Mouse (Mus musculus): ENCODE data around the gene Lhx2. TPM values are rescaled to one million over a fixed set of nuclear protein-coding genes. Genes with fewer than 3 reads are reported as not detected.

Gene Lhx2
- polyA plus RNA-seq, 1 experiment from 2014 or later: 8.5 TPM

DNA sequence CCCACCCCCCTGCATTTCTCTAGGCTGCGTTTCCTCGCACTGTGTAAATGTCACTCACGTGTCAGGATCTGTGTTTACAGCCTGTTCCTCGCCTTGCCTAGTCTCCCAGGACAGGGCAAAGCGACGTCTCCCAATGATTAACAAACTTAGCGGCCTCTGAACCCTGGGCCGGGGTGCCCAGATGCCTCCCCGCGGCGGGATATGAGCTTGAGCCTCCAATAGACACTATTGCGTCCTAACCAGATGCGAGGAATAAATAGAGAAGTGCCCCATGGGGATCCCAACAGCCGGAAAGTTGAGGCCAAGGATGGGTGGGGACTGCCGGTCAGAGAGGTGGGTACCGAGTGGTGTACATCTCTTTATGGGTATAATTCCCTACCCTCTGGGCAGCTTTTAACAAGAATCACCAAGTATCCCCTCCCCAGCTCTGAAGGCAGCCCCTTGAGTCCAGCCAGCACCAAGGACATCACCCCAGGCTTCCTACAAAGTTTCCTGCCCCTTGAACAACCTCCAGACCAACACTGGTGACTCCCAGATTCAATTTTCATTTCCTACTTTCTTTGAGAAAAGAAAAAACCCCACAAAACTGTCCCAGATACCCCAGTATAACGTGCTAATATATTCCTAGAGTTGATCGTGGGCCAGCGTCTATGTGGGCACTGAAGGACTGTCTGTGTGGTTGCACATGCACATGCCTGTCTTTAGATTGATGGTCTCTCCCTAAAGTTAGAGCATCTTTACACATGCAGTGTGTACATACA is 9.8 kb downstream of the Lhx2 start:
- WGBS: 18% methylated on average over 19 of the region's 19 CpGs
- Histone ChIP-seq H3K9ac (no peak overlapping the region), H3K27ac (no peak overlapping the region), H3K36me3 (no peaks in the 10 kb centered on the region), H3K27me3 (peaks cover 99% of the 10 kb centered on the region), H3K4me3 (peak overlapping the region; percentile 42), H3K4me1 (peaks cover 44% of the 10 kb centered on the region), H3K9me3 (no peaks in the 10 kb centered on the region), H3K4me2 (0 out of 2 replicates have a peak overlapping the region, but pooled peaks have one; percentile 82)
- no peak for ATAC-seq (ENCODE audit: insufficient number of reproducible peaks, low FRiP score, low TSS enrichment, low read depth)

DNA sequence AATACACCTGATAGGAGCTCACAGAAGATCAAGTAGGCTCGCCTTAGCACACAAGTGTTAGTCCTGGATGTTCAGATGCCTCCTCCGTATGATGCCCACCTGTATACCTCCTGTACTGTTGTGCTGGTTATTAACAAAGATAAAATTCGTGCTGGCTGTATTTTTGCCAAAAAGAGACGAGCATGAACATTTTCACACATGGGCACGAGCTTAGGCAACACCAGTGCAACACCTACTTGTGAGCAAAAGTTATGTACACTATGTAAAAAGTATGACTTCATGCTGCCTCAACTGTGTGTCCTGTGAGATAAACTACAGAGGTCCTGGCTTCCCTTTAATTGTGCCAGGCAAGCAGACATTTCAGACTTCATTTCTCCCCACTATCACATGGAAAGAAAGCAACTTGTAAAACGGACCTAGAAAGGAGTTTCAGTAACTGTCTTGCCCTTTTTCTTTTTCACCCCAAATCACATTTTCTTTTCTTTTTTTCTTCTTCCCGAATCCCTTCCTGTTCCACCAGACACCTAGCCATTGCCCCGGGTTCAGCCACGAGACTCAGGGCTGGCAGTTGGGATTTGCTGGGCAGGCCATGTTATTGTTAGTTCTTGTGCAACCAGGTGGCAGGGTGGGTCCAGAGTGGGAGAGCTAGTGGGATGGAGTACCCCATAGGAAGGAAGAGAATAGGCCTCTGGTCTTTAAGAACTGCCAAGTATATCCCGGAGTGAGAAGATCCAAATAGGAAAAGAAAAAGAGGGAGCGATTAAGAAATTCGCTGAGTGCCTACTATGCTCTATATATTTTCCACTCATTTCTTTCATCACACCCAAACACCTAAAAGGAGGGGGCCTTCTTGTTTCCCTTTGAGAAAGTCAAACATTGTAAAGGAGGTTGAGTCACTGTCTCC is 10.6 kb downstream of the Lhx2 start:
- H3K9me3 ChIP-seq: no peaks in the 10 kb centered on the region
- no peak overlapping the region for H3K27ac ChIP-seq
- peaks cover 99% of the 10 kb centered on the region for H3K27me3 ChIP-seq
- H3K9ac ChIP-seq: no peak overlapping the region
- peaks cover 50% of the 10 kb centered on the region for H3K4me1 ChIP-seq
- H3K4me2 ChIP-seq: peak overlapping the region; percentile 87
- H3K36me3 ChIP-seq: no peaks in the 10 kb centered on the region
- H3K4me3 ChIP-seq: peak overlapping the region; percentile 58
- 26% methylated on average over 12 of the region's 12 CpGs for WGBS
- ATAC-seq (ENCODE audit: insufficient number of reproducible peaks, low FRiP score, low TSS enrichment, low read depth): no peak

DNA sequence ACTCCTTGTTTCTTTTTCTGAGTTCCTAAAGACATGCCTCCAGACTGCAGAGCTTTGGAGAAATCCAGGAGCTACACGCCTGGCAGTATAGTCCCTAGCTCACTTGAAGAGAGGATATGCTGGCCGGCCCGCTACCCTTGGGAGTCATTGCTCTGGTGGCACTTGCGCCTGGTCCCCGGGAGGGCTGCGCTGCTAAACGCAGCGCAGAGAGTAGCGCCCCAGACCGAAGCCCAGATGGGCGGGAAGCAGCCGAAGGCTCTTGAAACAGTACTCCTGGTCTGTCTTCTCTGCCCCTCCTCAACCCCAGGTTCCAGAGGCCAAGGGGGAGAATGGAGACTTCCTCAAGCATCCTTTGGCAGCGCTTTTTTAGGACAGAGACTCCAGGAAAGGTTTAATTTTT is 11.3 kb downstream of the Lhx2 start:
- Histone ChIP-seq H3K4me1 (peaks cover 56% of the 10 kb centered on the region), H3K9ac (no peak overlapping the region), H3K27ac (peak overlapping the region; percentile 67), H3K9me3 (no peaks in the 10 kb centered on the region), H3K36me3 (no peaks in the 10 kb centered on the region), H3K4me2 (peak overlapping the region; percentile 87), H3K27me3 (peaks cover 99% of the 10 kb centered on the region), H3K4me3 (peak overlapping the region; percentile 58)
- no peak for ATAC-seq (ENCODE audit: insufficient number of reproducible peaks, low FRiP score, low TSS enrichment, low read depth)
- WGBS: under 1% methylated on average over 13 of the region's 13 CpGs

DNA sequence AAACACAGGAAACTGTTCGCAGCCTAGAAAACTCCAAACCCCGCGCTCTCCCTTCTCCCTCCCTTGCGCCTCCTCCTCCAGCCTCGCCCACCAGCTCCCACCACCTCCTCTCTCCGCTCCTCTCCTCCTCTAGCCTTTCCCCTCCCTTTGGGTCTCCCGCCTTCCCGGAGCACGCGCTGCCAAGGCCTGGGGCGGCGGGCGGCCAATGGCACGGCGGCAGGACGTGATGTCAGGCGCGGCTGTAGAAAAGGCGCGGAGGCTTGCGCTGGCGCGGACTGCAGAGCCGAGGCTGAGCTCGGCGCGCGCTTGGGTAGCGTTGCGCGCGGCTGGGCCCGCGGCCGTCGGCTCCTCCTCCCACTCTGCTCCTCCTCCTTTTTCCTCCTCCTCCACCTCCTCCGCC is 11.7 kb downstream of the Lhx2 start:
- Histone ChIP-seq H3K4me1 (peaks cover 56% of the 10 kb centered on the region), H3K27ac (peak overlapping the region; percentile 86)

DNA sequence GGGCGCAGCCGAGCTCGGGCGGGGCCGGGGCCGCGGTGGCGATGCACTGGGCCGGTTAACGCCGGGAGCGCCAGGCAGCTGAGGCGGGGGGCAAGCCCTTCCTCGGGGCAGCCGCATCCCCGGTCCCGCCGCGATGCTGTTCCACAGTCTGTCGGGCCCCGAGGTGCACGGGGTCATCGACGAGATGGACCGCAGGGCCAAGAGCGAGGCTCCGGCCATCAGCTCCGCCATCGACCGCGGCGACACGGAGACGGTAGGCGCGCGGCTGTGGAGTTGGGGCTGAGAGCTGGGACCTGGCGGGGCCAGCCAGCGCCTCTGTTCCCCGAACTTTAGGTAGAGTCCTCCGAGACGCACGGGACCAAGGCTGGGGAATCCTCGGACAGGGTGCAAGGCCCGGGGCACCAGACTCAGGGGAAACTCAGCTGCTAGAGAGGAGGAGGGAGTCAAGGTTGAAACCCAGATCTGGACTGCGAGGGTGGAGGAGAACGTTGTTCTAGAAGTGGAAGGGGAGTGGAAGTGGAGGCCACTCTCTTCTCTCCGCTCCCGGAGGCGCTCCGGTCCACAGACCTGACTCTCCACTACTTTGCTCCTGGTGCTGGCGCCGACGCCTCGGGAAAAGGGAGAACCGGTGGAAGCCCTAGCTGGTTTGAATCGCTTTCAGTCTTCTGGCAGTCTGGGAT is 12.7 kb downstream of the Lhx2 start:
- Histone ChIP-seq H3K4me1 (peaks cover 65% of the 10 kb centered on the region), H3K4me2 (peak overlapping the region; percentile 87), H3K9ac (peak overlapping the region; percentile 33), H3K27ac (peak overlapping the region; percentile 86), H3K36me3 (no peaks in the 10 kb centered on the region), H3K4me3 (peak overlapping the region; percentile 58), H3K27me3 (peaks cover 96% of the 10 kb centered on the region), H3K9me3 (no peaks in the 10 kb centered on the region)
- WGBS: under 1% methylated on average over 55 of the region's 57 CpGs
- no peak for ATAC-seq (ENCODE audit: insufficient number of reproducible peaks, low FRiP score, low TSS enrichment, low read depth)

More for the DNA sequence above, 11.7 kb downstream of the Lhx2 start:
- Histone ChIP-seq H3K4me2 (peak overlapping the region; percentile 87), H3K27me3 (peaks cover 97% of the 10 kb centered on the region), H3K4me3 (peak overlapping the region; percentile 58), H3K9me3 (no peaks in the 10 kb centered on the region), H3K9ac (peak overlapping the region; percentile 33; the same call in 1 of the 2 replicates), H3K36me3 (no peaks in the 10 kb centered on the region)
- under 1% methylated on average over 33 of the region's 37 CpGs for WGBS
- ATAC-seq (ENCODE audit: insufficient number of reproducible peaks, low FRiP score, low TSS enrichment, low read depth): peak; percentile 91

DNA sequence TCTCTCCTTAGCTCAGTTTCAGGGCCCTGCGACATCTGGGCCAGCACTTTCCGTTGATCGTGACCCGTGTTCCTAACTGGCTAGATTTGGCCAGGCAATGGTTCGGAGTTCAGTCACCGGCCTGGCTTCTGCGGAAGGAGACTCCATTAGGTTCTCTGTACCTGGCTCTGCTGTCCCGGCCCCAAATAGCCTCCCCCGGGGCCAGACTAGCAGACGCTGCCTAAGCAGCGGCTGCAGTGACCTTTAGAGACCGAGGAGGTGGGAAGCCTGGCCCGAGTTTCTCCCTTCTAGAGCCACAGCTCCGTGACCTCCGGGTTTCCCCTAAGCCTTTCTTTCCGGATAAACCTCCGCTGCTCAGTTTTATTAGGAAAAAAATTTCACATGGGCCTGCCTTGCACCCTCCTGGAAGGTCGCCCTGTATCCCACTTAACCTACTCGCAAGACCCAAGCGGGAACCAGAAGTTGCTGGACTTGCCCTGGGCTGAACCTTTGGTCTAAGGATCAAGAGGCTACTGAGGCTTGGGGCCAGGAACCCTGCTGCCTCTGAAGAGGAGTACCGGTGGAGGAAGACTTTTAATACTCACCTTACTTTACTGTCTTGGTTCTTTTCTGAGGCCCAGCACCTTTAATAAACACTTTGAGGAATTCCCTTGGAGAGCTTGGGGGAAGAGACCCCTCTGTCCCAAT is 13.4 kb downstream of the Lhx2 start:
- Histone ChIP-seq H3K4me2 (peak overlapping the region; percentile 87), H3K9ac (peak overlapping the region; percentile 33; the same call in 1 of the 2 replicates), H3K4me3 (peak overlapping the region; percentile 58), H3K4me1 (peaks cover 66% of the 10 kb centered on the region), H3K36me3 (no peaks in the 10 kb centered on the region), H3K27me3 (peaks cover 94% of the 10 kb centered on the region), H3K27ac (no peak overlapping the region), H3K9me3 (no peaks in the 10 kb centered on the region)
- 13% methylated on average over 21 of the region's 21 CpGs for WGBS
- no peak for ATAC-seq (ENCODE audit: insufficient number of reproducible peaks, low FRiP score, low TSS enrichment, low read depth)

DNA sequence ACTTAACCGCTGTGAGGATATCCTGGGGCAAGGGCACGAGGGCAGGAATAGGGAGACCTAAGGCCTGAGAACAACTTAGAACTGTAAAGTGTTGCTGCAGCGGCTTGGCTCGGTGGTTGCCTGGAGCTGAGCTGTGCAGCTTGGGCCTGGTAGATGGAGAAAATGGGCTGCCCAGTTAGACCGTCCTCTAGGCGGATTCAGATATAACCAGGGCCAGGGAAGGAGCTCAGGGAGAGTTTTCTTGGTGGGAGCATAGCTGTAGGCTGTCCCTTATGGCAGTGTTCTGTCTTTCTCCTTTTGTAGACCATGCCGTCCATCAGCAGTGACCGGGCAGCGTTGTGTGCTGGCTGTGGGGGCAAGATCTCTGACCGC is 13.9 kb downstream of the Lhx2 start:
- H3K36me3 ChIP-seq: no peaks in the 10 kb centered on the region
- peak overlapping the region; percentile 58 for H3K4me3 ChIP-seq
- peaks cover 66% of the 10 kb centered on the region for H3K4me1 ChIP-seq
- H3K27me3 ChIP-seq: peaks cover 94% of the 10 kb centered on the region
- WGBS: 24% methylated on average over 10 of the region's 10 CpGs
- peak overlapping the region; percentile 87 for H3K4me2 ChIP-seq
- no peaks in the 10 kb centered on the region for H3K9me3 ChIP-seq
- no peak overlapping the region for H3K27ac ChIP-seq
- no peak for ATAC-seq (ENCODE audit: insufficient number of reproducible peaks, low FRiP score, low TSS enrichment, low read depth)
- H3K9ac ChIP-seq: no peak overlapping the region

DNA sequence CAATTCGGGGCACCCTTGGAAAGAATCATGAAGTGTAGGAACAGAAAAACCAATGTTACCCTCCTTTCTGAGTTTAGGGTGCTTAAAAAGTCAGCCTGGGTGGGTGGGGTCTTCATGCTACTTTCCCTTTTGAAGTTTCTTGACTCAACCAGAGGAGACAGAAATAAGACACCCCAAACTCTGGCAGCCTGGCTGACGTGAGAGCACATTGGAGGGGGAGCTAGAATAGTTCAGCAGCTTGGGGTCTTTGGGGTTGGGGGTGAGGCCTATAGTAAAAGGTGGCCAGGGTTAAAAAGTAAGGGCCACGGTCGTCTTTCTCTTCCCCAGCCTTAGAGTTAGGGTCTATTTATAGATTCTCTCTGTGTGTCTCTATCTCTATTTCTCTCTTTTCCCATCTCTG is 14.6 kb downstream of the Lhx2 start:
- Histone ChIP-seq H3K9ac (no peak overlapping the region), H3K4me2 (peak overlapping the region; percentile 87), H3K36me3 (no peaks in the 10 kb centered on the region), H3K4me3 (peak overlapping the region; percentile 58), H3K27me3 (peaks cover 93% of the 10 kb centered on the region), H3K9me3 (no peaks in the 10 kb centered on the region), H3K27ac (no peak overlapping the region), H3K4me1 (peaks cover 59% of the 10 kb centered on the region)
- ATAC-seq (ENCODE audit: insufficient number of reproducible peaks, low FRiP score, low TSS enrichment, low read depth): no peak
- WGBS: 47% methylated on average over 4 of the region's 4 CpGs

DNA sequence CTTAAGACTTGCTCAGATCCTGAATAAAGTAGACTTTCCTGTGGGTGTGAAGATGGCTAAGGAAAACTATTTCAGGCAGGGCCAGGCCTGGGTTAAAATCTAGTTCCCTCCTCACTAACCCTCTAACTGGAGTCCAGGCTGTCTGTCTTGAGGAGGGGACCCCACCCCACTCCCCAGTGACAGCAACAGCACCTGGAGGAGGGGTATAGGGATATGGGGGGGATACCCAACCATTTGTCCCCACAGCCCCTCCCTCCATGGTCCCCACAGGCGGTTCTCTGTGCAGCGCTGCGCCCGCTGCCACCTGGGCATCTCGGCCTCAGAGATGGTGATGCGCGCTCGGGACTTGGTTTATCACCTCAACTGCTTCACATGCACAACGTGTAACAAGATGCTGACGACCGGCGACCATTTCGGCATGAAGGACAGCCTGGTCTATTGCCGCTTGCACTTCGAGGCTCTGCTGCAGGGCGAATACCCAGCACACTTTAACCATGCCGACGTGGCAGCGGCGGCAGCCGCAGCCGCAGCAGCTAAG is 15.2 kb downstream of the Lhx2 start:
- peaks cover 63% of the 10 kb centered on the region for H3K4me1 ChIP-seq
- H3K36me3 ChIP-seq: no peaks in the 10 kb centered on the region
- no peaks in the 10 kb centered on the region for H3K9me3 ChIP-seq
- WGBS: 15% methylated on average over 22 of the region's 22 CpGs
- no peak overlapping the region for H3K9ac ChIP-seq
- H3K27ac ChIP-seq: no peak overlapping the region
- peak overlapping the region; percentile 58 for H3K4me3 ChIP-seq
- ATAC-seq (ENCODE audit: insufficient number of reproducible peaks, low FRiP score, low TSS enrichment, low read depth): no peak
- H3K27me3 ChIP-seq: peaks cover 93% of the 10 kb centered on the region
- peak overlapping the region; percentile 56 for H3K4me2 ChIP-seq

DNA sequence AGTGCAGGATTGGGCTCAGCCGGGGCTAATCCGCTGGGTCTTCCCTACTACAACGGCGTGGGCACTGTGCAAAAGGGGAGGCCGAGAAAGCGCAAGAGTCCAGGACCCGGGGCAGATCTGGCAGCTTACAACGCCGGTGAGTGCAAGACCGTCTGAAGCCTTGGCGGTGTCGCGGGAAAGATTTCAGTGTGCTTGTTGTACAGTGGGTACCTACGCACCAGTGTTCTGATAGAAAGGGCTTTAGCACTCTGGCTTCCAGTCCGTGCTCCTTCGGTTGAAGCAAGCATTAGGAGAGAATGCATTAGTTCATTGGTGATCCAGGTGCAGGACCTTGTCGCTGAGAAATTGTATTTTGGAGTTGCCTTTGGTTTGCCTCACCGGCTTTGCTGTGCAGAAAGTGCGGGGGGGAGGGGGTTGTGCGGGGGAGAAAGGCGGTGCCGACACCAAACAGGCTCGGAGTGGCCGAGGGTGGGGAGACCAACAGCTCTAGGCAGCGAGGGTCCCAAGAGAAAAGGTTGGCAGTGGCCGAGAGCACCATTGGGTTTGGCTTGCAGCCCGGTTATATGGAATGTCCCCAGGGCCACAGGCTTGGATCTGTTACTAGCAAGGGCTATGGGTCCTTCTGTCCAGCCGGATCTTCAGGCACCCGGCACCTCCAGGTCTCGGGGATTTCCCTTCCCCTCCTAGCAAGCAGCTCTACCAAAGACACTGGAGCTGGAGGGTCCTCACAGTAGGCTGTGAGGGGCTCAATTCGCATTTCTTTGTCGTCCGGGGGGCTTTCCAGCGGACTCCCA is 15.8 kb downstream of the Lhx2 start:
- 6% methylated on average over 34 of the region's 34 CpGs for WGBS
- H3K4me2 ChIP-seq: peak overlapping the region; percentile 56

More for the DNA sequence above, 15.8 kb downstream of the Lhx2 start:
- Histone ChIP-seq H3K9me3 (no peaks in the 10 kb centered on the region), H3K4me1 (peaks cover 66% of the 10 kb centered on the region), H3K9ac (no peak overlapping the region), H3K27ac (no peak overlapping the region), H3K36me3 (no peaks in the 10 kb centered on the region), H3K27me3 (peaks cover 93% of the 10 kb centered on the region), H3K4me3 (peak overlapping the region; percentile 58)
- ATAC-seq (ENCODE audit: insufficient number of reproducible peaks, low FRiP score, low TSS enrichment, low read depth): no peak
